Mouse (Mus musculus): ENCODE results near the gene Gm1043. TPM values are rescaled to one million over a fixed set of nuclear protein-coding genes. Genes with fewer than 3 reads are reported as not detected.

The Gm1043 gene
- total RNA-seq, 2 experiments from 2014 or later, result 17.5 to 21.6 TPM

- no peak for DNase-seq (ENCODE audit: low spot score in 2 of 2)
Measured at GRCm38 (mm10) chr5:37107611-37108010, 22.4 kb downstream of the Gm1043 start.

GRCm38 (mm10) chr5:37109280-37109849 is 24.2 kb downstream of the Gm1043 start:
- DNase-seq (ENCODE audit: low spot score in 2 of 2), result peak; percentile 88 to 89

DNA sequence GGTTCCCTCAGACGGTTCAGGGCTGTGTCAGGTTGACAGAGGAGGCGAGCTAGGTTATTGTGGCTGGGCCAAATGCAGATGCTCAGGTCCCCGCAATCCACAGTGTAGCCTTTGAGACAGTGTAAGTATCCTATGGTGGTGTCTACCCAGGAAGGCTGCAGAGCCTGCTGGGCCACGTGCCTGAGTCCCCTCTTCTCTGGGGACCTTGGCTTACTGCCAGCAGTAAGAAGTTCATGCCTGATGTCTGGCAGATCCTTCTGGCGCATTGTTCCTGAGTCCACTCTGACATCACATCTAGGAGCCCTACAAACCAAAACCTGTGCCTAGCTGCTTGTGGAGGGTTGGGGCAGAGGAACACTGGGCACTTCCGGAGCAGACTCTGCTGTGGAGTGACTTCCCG is 27.2 kb downstream of the Gm1043 start:
- no peak for DNase-seq (ENCODE audit: low spot score in 2 of 2)

DNA sequence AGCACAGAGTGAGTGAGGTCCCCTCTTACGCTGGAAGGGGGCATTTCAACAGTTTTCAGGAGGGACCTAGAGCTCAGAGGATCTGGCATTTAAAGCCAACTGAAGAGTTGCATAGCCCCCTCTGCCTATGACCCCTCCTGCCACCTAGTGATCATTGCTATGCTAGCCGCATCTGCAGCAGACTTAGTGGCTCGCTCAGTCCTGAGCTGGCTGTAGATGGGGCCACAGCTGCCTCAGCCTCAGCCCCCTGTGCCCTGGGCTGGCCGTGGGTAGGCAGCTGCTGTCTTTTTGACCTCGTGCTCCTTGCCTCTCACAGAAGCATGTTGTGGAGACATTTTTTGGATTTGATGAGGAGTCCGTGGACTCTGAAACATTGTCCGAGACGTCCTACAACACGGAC is 32.0 kb downstream of the Gm1043 start:
- no peak for DNase-seq (ENCODE audit: low spot score in 2 of 2)

DNA sequence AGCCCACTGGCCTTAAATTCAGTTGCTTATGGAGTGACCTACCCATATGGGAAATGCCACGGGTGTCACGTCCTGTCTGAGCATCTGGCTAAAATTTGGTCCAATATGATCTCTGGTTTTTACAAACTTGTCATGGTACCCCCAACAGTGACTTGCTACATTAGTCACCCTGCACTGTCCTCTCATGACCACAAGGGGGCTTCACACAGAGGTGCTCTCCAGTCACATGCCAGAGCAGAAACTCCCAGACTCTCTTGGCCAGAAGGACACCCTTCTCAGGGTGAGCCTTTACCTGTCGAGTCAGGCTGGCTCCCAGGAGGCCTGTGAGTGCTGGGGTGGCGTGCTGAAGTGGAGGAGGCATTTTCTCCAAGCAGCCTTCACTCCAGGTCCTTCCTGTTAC is 33.1 kb downstream of the Gm1043 start:
- DNase-seq (ENCODE audit: low spot score in 2 of 2), result no peak

DNA sequence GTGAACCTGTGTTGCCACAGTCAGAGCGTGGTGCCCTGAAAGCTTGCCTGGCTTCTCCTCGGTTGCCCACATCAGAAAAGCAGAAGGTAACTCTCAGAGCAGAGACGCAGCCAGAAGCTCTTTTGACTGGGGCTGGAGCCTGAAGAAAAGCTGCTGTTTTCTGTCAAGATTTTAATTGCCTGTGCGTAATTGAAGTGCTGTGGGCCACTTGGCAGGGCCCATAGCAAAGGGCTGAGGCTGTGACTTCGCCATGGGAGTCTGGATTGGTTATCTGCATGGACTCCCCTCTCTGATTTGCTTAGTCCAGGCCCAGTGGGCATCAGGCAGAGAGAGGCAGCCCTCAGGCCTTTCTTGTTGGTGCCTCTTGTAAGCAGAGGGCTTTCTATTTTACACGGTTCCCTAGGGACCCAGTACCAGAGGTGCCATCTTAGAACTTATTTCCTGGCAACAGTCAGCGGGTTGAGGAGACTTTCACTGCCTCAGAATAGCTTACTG is 36.1 kb downstream of the Gm1043 start:
- DNase-seq (ENCODE audit: low spot score in 2 of 2), result no peak

DNA sequence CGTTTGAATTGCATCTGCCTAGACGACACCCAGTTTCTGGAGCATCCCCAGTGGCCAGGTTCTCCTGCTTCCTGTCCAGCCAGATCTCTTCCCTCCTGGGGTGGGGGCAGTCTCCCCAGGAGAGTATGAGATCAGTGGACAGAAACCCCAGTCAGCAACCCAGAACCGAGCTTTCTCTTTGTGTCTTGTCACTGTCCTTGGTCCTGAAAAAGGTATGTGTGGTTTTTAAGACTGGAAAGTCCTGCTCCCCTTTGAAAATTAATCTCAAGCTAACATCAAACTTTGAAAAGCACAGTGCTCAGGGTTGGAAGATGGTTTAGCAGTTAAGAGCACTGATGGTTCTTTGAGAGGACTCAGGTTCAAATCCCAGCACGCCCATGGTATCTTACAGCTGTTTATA is 46.7 kb downstream of the Gm1043 start:
- DNase-seq (ENCODE audit: low spot score in 2 of 2), result no peak

DNA sequence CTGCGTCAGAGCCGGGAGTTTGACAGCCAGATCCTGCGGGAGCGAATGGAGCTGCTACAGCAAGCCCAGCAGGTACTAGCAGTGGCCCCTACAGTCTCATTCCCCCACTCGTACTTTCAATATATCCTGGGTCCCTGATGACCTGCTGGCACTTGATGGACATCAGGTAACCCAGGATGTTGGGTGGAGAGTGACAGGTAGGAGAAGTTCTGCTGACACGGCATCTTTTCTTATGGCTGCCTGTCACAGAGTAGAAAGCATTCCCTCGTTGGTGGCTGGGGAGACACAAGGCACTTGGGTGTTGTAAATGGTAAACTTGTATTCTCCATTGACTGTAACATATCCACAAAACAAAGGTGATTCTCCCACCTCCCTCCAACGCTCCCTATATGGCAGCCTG is 56.6 kb downstream of the Gm1043 start:
- no peak for DNase-seq (ENCODE audit: low spot score in 2 of 2)

DNA sequence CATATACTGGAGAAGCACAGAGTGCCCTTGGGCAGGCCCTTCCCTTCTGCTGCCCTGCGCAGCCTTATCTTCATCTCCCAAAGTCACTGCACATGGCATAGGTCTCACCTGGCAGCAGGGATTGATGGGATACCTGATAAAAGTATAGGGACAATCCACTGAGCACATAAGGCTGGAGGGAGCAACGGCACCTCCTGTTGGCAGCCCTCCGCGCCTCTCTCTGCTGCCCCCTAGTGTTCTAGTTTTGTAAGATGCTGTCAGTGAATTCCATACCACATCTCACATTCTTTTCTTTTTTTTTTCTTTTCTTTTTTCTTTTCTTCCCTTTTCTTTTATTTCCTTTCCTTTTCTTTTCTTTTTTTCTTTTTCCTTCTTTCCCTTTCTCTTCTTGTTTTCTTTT is 62.4 kb downstream of the Gm1043 start:
- DNase-seq (ENCODE audit: low spot score in 2 of 2), result peak; percentile 42 to 68

DNA sequence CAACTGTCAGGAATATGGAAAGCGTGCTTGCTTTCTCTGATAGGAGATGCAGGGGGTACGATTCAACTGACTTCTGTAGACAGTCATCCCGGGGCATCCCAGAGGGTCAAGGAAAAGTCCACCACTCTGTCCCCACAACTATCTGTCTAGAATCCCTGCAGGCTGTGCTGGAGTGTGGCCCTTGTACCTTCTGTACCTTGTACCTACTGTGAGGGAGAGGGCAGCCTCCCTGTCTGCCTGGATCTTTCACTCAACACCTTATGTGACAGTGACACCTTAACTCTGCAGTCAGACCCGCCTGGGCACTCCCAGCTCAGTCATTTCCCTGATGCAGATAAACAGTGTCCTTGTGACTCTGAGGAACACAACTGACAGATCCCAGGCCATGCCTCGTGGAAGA is 65.5 kb downstream of the Gm1043 start:
- no peak for DNase-seq (ENCODE audit: low spot score in 2 of 2)

GRCm38 (mm10) chr5:37154472-37154871 is 69.3 kb downstream of the Gm1043 start:
- DNase-seq (ENCODE audit: low spot score in 2 of 2), result no peak

DNA sequence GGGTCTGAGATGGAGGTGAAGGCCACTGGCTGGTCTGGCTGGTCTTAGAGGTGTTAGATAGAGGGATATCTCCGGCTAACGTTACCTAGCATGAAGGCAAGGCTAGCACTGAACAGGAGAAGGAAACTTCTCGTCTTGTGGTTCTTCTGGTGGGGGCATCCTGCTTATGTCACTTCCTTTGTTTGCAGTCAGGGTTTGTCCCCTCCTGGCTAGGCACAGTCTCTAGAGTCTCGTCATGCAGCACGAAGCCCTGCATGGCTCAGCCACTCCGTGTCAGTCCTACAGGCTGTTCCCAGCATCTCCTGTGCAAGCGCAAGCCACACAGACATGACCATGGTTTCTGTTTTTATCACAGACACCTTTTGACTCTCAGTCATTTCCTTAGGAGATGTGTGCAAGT is 73.2 kb downstream of the Gm1043 start:
- no peak for DNase-seq (ENCODE audit: low spot score in 2 of 2)

DNA sequence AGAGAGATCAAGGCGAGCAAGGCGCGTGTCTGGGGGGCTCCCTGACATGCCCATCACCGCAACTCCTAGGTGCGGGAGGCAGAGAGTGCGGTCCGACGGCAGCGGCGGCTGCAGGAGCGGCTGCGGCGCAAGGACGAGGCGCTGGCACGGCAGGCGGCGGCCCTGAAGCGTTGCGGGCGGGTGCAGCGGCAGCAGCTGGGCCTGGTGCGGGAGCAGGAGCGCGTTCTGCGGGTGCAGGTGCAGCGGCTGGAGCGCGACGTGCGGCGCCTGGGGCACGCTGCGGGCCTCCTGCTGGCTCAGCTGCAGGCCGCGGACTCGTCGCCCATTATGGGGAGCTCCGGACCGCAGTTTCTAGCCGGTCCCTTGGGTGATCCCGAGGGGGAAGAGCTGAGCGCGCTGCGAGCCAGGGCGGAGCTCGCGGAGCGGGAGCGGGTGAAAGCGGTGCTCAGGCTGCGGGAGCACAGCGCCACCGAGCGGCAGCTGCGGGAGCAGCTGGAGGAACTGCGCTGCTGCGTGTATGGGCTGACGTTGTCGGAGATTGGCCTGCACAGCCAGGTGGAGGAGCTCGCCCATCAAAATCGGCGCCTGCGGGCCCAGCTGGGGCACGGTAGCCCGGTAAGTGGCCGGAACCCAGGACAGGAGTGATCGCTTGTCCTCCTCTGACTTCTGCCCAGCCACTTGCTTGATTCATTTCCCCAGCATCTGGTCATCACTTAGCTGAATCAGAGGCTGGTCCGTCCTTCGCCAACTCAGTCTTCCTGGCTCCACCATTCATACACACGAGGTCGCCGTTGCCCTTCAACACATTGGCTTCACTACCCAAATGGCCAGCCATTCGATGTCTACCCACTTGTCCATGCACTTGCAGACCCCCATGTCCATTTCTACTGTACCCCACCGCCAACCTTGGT is 78.0 kb downstream of the Gm1043 start:
- DNase-seq (ENCODE audit: low spot score in 2 of 2), result peak; percentile 85 to 87

- DNase-seq (ENCODE audit: low spot score in 2 of 2), result no peak
Measured at GRCm38 (mm10) chr5:37176466-37176865, 91.3 kb downstream of the Gm1043 start.

- no peak for DNase-seq (ENCODE audit: low spot score in 2 of 2)
Measured at GRCm38 (mm10) chr5:37177061-37177460, 91.9 kb downstream of the Gm1043 start.

DNA sequence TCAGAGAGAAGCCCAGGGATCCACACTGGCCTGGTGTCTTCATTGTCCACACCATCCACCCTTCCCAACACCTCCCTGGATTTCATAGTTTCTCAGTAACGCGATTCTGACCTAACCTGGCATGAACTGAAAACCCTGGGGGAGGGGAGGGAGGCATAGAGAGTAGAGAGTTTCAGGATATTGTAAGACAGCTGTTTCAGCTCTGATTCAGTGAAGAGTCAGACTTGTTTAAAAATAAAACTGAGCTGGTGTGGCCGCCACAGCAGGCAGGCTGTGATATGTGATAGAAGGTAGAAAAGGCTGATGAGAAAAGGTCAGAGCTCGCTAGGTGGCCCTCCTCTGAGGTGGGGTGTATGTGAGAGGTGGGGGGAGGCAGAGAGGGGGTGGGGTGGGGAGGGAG is 93.6 kb downstream of the Gm1043 start:
- DNase-seq (ENCODE audit: low spot score in 2 of 2), result no peak

DNA sequence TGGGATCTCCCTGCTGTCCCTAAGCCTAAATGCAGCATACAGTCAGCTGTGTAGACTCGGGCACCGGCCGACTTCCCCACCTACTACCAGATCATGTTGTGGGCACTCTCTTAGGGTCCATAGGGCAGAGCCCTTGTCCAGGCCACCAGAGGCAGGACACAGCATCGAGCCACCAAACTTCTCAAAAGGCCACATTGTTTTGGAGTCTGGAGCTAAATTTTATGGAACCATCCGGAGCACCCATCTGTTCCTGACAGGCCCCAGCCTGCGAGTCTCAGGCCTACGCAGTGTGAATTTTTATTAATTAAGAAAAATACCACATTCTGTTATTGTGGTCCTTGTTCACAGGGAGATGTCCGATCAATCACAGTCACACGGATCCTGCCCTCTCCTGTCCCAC is 94.7 kb downstream of the Gm1043 start:
- peak; percentile 46 to 61 for DNase-seq (ENCODE audit: low spot score in 2 of 2)

GRCm38 (mm10) chr5:37180624-37181023 is 95.5 kb downstream of the Gm1043 start:
- no peak for DNase-seq (ENCODE audit: low spot score in 2 of 2)

GRCm38 (mm10) chr5:37184605-37185004 is 99.4 kb downstream of the Gm1043 start:
- DNase-seq (ENCODE audit: low spot score in 2 of 2), result no peak

GRCm38 (mm10) chr5:37190378-37190777 is 105.2 kb downstream of the Gm1043 start:
- DNase-seq (ENCODE audit: low spot score in 2 of 2), result peak in 1 of 2 experiments; percentile 32

DNA sequence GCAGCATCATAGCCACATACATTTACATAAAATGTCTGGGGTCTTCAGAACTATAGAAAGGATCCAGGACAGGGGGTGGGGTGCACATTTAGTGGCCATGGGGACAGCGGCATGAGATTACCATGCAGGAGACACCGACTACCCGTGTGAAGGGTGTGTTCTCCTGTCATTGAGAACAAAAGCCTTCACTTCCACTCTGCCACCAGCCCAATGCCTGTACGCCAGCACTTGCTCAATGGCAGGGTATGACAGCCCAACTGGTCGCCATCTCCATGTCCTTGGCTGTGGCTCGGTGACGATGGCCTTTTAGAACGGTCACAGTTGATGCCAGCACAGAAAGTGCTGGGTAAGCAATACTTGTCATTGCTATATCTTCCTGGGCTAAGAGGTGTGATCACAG is 111.0 kb downstream of the Gm1043 start:
- DNase-seq (ENCODE audit: low spot score in 2 of 2), result no peak

DNA sequence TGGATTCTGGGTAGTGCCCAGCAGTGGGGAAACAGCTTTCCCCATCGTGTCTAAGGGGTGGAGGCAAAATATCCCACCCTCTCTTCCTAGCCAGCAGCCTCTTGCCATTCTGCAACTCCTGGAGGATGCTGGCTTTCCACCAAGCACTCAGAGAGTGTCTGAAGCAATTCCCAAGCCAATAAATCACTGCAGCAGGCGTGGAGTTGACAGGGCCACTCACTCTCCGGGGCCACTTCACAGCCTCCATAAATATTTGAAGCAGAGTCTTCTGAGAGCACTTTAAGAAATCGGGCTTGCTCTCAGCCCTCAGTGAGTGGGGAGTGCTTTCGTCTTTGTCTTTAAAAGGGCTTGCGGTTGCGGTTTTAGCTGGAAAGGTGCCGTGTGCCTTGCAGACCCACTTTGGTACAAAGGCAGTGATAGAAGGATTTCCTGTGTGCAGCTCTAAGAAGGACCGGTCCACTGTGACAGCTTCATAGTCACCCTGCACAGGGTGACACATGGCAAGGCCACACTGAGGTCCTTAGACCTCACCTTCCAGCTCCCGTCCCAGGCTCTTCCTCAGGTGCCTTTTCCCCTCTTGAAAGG is 111.6 kb downstream of the Gm1043 start:
- DNase-seq (ENCODE audit: low spot score in 2 of 2), result no peak
